Mouse (Mus musculus): Measurements from ENCODE around the gene Jam3.
"Not testable (repeated sequence)": the region's sequence is repeated elsewhere in the genome, so short reads cannot be mapped to it uniquely, and the experiment has no call there.

Gene Jam3

DNA sequence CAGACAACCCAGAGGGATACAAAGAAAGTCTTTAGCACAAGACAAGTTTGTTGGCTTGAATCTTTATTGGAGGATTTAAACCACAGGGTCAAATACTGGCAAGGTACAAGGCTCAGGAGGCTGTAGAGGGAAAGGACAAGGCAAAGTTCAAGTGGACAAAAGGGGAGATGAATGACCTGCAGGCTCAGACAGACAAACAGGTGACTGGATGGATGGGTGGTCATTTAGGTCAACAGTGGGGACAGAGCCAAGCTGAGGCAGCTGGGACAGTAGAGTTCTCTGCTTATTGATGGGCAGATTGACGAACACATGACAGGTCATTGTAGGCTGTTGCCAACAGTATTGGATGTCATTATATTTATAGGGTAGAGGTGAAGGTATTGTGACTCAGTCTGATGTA lies 11.8 kb upstream of the Jam3 start:
- no peak for DNase-seq

DNA sequence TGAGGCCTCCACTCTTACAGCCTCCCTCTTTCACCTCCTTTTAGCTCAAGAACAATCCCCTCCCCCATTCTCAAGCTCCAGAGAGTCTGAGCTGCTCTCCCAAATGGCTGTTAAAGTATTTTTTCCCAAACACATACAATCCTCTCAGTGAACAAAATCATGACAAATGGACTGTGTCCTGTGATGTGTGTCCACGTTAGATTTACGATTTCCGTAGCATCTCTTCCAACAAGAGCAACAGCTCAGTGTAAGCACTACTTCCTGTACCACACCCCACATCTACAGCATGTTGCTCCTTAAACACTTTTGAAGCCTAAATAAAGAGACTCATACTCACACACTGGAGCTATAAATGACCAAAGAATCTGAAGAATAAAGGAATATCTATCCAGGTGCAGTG lies 10.4 kb upstream of the Jam3 start:
- no peak for DNase-seq

DNA sequence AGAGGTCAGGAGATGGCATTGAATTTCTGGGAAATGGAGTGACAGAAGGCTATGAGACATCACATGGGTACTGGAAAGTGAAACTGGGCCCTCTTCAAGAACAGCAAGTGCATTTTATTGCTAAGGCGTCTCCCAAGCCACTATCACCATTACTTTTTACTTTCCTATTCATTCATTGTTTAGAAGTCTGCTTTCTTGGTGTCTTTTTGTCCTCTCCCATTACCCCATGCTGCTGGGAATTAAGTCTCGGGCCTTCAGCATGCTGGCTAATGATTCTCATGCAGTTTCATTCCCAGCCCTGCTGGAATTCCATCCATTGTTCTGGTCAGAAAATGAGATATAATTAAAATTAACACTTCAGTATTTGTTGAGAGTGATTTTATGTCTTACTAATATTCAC lies 9.7 kb upstream of the Jam3 start:
- no peak for DNase-seq

DNA sequence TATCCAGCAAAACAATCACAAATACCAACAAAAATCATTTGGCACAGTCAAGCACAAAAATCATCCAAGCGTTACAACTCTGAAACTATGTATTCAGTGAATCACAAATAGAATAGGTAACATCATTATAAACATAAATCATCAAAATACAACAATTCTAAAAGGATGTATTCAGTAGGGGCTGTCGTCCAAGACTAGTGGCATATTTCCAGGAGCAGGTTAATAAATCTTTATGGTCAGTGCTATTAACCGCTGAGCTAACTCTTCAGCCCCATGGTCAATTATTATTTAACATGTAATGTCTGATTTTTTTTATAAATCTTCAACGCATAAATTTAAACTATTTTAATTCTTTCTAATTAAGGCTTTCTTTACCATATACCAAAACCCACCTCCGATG lies 8.4 kb upstream of the Jam3 start:
- DNase-seq, result not testable (repeated sequence)

DNA sequence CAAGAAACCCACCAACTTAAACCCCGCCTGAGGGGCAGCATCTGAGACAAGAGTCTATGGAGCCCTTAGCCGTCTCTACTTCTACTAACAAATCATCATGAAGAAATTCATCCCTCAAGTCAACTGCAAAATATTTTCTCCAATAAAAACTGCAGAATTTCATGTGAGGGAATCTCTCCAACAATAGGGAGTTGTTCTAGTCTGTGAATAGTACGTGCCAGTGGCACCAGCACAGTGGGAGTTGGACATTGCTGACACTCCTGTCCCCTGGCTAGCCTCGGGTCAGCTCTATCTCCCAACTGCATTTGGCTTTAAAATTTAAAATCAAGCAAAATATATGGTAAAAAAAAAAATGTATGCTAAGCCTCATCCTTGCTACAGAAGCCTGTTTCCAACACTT lies 1.4 kb downstream of the Jam3 start:
- no peak for DNase-seq

DNA sequence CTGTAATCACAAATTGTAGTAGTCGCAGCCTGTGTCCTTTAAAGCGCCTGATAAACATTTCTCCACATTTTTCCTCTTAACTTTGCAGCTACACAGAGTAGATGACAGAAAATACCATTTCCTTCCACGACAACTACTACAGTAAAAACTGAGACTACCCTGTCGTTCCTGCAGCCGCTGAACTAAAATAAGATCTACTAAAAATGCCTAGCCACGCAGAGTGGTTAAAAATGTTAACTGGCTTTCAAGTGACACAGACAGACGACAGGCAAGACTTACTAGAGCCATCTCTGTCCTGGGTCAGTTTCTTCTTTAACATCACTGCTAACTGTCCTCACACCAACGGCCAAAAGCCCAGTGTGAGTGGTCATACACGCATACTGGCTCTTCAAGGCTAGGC lies 5.4 kb downstream of the Jam3 start:
- no peak for DNase-seq

DNA sequence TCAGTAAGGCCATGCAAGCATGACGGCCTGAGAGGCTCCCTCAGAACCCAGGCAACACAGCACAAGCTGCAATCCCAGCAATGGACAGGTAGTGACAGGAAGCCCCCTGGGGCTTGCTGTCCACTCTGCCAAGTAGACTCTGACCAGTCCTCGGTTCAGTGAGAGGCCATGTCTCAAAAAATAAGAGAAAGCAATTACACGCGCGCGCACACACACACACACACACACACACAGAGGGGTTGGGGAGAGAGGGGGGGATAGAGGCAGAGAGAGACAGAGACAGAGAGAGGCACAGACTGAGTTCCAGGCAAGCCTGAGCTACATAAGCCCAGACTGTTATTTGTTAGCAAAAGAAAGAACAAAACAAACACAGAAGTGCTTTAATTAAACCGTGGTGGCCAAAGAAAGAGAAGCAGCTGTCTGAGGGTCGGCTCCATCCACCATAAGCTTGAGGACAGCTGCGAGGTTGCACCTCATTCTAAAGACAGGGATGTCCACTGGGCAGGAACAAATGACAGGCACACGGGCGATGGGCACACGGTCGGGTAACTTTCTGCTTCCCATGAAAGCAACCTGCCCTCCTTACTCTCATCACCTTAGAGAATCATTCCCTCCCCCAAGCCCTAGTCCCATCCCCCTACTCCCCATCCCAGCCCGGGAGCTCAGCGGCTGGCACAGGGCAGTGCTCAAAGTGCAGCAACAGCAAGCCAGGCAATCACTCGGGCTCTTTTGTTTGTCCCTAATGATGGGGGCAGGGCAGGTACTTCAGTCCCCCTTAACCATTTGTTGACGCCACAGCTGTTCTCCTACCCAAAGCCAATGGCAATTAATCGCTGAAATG lies 6.4 kb downstream of the Jam3 start:
- no peak for DNase-seq

DNA sequence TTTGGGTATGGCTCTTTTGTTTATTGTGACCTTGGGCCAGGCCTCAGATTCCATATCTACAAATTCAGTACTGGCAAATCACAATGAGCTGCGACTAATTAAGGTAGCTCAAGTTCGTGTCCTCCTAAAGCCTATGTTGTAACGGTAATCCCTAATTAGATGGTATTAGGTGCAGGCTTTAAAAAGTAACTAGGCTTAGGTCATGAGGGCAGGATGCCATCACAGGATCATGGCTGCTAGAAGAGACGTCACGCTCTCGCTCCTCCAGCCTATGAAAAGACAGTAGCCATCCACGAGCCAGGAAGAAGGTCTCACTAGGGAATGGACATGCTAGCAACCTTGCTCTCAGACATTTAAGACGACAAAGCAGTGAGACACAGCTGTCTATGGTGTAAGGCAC lies 7.3 kb downstream of the Jam3 start:
- no peak for DNase-seq

DNA sequence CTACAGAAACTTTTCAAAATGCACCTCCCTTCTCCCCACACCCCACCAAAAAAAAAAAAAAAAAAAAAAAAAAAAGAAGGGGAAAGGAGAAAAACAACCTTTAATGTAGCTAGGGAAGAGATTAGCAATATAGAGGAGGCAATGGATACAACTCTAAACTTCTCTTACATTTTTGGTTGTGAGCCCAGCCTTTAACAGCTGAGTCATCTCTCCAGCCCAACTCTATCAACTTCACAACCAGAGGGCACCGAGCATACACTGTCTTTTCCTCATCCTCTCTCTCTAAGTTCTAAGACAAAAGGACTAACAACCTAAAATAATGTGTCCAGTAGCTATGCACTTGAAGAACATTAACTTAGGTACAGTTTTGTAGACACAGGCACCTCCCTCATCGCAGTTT lies 8.4 kb downstream of the Jam3 start:
- DNase-seq, result no peak

DNA sequence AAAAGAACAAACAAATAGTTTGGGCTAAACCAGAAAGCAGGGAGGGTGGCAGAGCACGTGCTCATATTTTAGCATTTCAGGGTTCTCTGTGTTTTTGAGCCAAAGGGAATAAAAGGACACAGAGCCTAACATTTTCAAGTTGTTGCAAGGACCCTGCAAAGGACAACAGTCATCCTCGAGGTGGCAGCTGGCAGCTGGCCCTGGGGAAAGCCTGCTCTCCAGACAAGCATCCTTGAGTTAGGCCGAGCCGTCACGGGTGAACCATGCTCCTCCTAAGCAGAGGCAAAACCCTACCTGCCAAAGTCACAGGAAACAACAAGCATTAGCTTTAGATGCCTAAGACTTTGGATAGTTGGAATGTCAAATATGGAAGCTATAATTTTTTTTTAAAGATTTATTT lies 10.2 kb downstream of the Jam3 start:
- no peak for DNase-seq

DNA sequence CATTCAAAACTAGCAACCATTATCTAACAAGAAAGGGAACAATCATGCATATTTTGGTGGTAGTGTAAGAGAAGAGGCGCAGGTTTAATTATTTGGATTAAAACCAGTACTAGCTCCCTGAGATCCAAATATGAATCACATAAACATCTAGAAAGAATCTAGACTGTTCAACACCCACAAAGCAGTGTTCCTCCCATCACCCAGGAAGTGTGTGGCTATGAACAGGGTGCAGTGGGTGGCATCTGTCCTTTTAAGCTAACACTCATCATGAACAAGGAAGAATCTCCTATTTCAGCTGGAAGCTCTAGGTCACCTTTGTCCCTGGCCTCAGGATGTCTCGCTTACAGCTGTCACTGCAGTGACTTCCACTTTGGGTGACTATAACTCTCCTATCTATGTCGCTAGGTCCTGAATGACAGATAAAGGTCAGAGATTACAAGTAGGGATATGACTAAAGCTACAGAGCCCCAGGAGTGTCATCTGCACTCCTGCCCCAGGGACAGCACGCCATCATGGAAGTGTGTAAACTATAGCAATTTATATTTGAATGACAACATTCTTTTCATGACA lies 10.9 kb downstream of the Jam3 start:
- no peak for DNase-seq

DNA sequence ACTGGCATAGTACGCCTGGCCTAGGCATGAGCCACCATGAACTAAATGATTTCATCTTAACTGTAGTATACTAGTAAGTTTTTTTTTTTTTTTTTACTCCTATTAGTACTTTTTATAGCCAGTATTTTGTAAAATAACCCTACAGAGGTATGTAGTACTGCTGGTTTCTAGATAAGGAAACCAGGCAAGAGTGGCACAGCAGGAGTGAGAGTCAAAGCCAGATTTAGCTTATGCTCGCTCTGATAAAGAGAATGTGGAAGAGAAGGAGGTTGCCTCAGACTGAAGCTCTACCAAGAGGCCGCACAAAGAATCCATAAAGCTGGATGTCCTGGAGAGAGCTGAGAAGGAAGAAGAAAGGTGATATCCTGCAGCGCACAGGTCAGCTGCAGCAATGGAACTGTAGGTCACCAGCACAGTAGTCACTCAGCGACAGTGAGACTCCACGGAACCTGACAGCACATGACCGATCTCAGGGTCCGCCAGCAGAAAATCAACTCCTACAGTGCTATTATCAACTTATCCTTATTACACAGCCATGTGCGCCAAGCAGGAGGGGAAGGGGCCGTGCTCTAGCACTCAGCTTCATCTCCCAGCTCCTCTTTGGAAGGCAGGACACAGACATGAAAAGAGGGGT lies 14.7 kb downstream of the Jam3 start:
- DNase-seq, result no peak

DNA sequence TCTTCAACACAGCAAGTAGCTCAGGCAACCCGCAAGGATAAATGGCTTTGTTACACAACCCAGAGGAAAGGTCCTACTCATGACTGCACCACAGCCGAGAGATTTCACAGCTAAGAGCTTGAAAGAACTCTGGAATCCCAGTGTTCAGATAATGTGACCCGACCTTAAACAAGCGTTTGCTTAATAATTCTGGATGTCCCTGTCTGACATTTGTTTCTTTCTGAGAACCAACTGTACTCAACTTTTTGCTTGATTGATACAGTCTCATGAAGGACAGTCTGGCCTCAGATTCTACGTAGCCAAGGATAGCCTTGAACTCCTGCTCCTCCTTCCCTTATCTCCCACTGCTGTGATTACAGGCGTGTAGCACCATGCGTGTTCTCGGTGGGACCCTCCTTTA lies 18.6 kb downstream of the Jam3 start:
- no peak for DNase-seq

DNA sequence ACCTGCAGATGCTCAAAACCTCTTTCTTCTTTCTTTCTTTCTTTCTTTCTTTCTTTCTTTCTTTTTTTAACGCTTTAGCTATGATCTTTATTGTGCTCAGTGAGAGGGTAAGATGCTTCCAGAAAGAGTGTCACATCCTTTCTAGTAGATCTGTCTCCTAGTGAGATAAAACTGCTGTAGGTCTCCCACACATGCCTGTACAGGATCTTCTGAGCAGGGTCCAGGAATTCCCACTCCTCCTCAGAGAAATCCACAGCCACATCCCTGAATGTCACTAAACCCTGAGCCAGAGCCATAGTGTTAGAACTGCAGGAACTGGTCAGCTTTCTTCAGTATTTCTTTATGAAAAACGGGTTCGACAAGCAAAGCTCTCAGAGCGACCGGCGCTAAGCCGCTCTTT lies 19.8 kb downstream of the Jam3 start:
- DNase-seq, result no peak

DNA sequence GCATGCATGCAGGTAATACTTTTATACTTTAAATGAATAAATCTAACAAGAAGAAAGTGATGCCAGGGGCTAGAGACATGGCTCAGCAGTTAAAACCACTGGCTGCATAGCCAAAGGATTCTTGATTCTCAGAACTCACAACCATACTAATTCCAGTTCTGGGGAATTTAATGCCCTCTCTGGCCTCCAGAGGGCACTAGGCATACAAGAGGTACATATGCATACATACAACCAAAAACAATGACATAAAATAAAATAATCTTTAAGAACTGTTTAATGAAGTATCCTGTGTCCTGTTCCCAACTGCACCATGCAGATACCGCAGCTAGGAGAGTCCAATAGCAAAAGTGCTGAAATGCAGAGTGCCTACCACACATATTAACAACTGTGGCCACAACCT lies 20.8 kb downstream of the Jam3 start:
- peak; percentile 89 for DNase-seq

DNA sequence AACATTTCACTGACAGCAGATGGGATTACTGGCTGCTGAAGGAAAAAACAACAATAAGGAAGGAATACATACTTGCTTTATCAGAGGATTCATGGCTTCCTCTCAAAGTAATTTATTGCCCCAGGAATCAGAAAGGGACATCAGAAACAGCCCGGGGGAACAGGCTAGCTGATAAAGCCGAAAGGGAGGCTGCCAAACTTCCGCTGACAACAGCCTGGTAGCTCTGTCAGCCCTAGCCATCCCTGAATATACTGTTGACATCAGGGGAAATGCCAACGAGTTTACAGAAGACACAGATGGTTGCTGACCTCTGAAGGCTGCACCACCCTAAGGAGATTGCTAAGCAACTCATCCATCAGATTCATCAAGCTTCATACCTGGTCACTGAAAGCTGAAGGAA lies 26.6 kb downstream of the Jam3 start:
- no peak for DNase-seq

DNA sequence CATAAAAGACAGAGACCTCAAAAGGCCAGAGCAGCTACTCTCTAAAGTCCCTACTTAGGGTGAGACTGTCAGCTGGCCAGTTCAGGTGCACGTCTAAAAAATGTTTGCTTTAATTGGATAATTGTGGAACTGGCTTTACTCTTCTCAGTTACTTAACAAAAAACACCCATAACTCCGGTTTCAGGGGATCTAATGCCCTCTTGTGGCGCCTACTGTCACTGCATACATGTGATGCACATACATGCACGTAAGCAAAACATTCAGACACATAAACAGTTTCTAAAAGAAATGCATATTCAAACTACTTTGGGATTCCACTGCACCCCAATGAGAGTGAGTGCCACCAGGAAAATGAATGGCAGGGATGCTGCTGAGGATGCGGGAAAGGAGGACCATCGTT lies 28.7 kb downstream of the Jam3 start:
- no peak for DNase-seq

DNA sequence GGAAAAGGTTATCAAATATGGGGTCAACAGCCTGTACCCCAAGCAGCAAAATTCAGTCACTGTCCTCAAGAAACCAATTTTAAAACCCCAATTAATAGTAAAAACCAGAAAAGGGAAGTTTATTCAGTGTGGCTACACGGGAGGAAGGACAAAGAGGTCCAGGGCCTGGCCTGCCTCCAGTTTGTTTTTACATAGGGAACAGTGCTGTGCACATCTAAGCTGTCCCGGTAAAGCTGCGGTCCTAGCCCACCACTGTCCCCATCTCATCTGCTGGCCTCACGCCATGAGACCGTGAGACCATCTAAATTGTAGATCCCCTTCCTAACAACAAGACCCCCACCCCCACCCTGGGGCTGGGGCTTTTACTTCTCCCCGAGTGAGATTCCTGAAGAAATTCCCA lies 29.8 kb downstream of the Jam3 start:
- peak; percentile 88 for DNase-seq

DNA sequence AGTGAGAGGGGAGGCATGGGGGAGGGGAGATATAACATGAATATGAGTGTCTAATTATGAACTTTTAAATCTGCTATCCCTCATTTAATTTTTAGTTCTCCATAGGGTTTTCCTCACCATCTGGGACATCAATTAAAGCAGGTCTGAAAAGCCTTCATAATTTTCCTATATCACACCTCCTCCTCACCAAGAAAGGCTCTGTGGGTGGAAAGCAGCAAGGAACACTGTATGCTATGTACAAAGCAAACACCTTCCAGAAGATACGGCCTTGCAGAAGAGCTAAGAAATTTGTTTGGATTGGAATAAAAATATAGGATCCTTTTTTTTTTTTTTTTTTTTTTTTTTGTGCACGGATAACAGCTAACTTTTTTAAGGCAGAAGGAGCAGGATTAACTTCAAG lies 31.3 kb downstream of the Jam3 start:
- no peak for DNase-seq

DNA sequence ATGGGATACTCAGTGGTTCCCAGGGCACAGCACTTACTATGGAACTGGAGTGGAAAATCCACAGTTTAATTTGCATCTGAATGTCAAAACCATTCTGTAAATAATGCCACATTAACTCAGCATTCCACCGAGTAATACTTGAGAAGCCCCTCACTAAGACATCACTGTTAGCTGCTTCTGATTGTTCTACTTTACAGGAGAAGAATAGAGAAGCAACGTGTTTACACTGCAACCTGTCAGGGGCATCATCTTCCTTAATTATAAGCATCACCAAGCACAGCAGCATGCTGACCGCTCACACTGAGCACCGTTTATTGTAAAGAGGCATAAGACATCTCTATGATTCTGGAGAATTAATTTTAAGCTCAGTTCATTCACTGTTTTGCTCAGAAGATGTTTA lies 32.3 kb downstream of the Jam3 start:
- DNase-seq, result no peak

DNA sequence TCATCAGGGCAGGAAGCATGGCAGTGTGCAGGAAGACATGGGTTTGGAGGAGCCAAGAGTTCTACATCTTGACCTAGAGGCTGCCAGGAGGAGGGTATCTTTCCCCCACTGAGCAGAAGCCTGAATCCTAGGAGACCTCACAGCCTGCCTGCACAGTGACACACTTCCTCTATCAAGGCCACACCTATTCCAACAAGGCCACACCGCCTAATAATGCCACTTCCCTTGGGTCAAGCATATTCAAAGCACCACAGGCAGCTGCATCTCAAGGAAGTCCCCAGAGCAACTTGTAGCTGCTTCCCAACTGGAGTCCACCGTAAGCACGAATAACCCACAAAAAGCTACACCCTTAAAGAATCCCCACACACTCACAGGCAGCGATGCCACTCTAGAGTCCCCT lies 33.1 kb downstream of the Jam3 start:
- no peak for DNase-seq

DNA sequence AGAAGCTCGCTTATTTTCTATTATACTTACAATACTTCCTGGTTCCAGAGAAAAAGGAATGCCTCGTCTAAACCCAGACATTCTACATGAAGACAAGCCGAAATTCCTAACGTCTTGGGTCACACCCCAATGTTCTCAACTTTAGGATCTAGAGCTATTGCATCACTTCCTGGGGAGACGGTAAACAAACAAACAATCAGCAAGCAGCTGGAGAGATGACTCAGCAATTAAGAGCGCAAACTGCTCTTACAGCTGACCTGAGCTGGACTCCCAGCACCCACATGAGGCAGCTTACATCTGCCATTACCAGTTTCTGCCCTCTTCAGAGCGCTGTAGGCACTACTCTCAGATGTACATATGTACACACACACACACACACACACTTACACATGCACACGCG lies 34.0 kb downstream of the Jam3 start:
- DNase-seq, result no peak

DNA sequence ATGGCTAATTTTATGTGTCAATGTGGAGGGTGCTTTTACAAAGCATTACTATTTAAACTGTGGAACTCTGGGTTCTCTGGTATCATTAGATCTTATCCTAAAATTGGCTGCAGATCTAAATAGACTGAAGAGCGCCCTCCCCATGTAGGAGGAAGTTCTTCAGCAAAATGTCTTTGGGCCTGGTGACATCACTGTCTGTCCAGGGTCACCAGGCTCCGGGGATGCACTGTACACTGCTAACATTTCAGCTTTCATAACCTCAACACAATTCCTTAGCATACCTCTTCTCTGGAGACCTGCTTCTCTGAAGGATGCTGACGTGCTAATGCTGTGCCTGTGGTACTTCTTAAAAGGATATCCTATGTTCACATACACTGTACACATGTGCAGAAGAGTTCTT lies 43.5 kb downstream of the Jam3 start:
- DNase-seq, result peak; percentile 89

DNA sequence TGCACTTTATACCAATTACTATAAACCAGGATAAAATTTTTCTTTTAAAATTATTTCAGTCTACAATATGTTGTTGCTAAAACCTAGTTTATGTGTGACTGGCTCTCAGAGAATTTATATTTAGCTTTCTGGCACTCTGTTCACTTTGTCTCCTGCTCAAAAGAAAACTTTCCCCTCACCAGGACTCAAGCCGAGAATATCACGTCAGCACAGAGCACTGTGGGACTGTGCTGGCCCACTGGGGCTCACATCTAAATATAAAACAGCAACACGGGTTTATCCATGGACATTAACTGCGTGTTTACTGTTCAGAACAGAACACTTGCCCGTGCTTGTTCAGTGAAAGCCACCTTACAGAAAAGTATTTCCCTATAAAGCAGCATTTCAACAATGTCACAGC lies 44.5 kb downstream of the Jam3 start:
- peak; percentile 98 for DNase-seq

Measured in heart, adult 11 months (tissue).